Mouse (Mus musculus): ENCODE measurements around the gene Slk. TPM values are rescaled to one million over a fixed set of nuclear protein-coding genes. Genes with fewer than 3 reads are reported as not detected.

Slk gene
- polyA plus RNA-seq, 1 experiment = 34.6 TPM

DNA sequence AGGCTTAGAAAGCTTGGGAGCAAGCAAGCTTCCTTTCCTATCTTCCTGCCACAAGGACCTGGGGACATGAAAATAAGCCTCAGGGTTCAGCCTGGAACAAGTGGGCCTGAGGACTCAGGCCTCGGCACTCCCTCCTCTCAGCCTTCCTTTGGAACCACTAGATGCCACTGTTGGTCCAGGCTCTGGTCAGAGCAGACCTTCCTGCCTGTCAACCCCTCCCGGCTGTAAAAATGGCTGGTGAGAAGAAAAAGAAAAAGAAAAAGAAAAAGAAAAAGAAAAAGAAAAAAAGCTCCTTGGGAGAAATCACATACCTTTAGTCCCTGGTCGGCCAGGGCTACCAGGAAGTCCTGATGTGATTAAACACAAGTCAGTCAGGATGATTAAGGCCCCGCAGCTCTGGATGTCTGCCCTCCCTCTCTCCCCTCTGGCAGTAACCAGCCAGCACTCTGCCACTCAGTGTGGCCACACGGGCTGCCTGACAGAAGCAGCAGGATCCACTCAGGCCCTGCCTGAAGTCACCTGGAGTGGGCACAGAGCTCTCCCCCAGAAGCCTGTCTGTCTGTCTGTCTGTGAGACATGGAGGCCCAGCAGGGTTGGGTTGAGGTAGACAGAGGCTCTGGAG, 79.5 kb downstream of the Slk start:
- no peak overlapping the region for H3K4me3 ChIP-seq (ENCODE audit: insufficient read depth, low read length)
- no peak overlapping the region for H3K27ac ChIP-seq (ENCODE audit: insufficient read depth, low read length)
- TF ChIP-seq CTCF (IDR thresholded peaks at IDR 0.05; ENCODE audit: extremely low read depth, insufficient read depth, low read length) (peak; percentile 85), POLR2A (IDR thresholded peaks at IDR 0.05; ENCODE audit: extremely low read depth, insufficient read depth, low read length) (no peak)
- no peaks in the 10 kb centered on the region for H3K4me1 ChIP-seq (ENCODE audit: control insufficient read depth, insufficient read depth, low read length)

DNA sequence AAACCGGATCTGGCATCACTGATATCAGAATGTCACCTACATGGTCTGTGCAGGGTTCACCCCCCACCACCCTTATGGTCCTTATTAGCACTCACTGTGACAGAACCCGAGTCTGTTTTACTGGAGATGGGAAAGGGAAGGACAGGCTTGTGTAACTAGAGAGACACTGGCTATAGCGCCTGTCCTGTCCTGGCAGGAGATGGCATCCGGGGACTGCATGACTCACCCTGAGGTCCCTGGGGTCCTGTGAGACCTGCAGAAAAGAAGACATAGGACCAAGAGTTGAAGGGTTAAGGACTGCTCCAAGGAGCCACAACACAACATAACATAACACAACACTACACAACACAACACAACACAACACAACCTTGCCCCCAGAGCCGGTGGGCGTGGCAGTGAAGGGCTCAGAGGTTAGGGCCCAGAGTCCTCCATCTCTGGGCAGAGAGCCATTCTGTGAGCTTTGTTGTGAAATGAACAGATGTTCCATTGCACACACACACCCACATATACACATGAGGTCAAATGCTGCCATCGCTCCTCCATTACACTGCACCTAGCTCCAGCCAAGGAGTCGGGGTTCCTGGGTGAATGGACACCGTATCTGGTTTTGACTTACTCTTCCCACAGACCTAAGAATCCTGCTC, 80.4 kb downstream of the Slk start:
- TF ChIP-seq CTCF (IDR thresholded peaks at IDR 0.05; ENCODE audit: extremely low read depth, insufficient read depth, low read length) = no peak
- no peak for TF ChIP-seq POLR2A (IDR thresholded peaks at IDR 0.05; ENCODE audit: extremely low read depth, insufficient read depth, low read length)
- H3K4me3 ChIP-seq (ENCODE audit: insufficient read depth, low read length) = no peak overlapping the region
- H3K27ac ChIP-seq (ENCODE audit: insufficient read depth, low read length) = no peak overlapping the region
- no peaks in the 10 kb centered on the region for H3K4me1 ChIP-seq (ENCODE audit: control insufficient read depth, insufficient read depth, low read length)

DNA sequence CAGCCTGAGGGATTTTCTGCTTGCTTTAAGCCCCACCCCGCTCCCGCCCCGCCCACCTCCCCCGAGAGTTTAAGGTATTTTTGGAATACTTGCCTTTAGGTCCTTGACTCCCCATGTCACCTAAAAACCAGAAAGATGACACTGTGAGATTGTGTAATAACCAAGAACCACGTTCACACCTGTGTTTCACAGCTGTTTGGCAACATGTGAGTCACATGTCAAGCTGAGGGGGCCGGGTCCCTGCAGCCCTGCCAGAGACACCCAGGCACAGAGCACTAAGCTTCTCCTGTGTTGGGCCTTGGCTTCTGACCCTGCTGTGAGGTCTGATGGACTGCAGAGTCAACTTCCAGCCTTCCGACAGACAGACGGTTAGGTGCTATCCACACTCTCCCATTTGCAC, 88.1 kb downstream of the Slk start:
- H3K4me1 ChIP-seq (ENCODE audit: control insufficient read depth, insufficient read depth, low read length) = no peaks in the 10 kb centered on the region
- H3K4me3 ChIP-seq (ENCODE audit: insufficient read depth, low read length) = no peak overlapping the region
- H3K27ac ChIP-seq (ENCODE audit: insufficient read depth, low read length) = no peak overlapping the region
- no peak for TF ChIP-seq CTCF (IDR thresholded peaks at IDR 0.05; ENCODE audit: extremely low read depth, insufficient read depth, low read length)
- no peak for TF ChIP-seq POLR2A (IDR thresholded peaks at IDR 0.05; ENCODE audit: extremely low read depth, insufficient read depth, low read length)

DNA sequence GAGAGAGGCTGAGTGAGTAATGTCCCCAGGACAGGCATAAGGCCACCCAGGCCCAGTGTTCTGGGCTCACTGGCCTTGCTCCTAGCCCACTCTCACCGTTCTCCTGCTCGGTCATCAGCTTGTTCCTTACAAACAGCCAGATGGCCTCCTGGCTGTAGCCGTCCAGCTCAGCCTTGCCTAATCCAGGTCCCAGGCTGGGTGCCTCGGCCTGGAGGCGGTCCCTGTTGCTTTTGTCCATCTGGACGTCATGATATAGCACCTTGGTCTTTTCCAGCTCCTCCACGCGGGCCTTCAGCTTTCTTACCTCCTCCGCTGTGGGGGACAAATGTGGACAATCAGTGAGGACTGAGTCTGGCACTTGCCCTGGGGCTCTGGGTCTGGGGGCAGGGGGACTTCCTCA, 88.9 kb downstream of the Slk start:
- no peak overlapping the region for H3K4me3 ChIP-seq (ENCODE audit: insufficient read depth, low read length)
- H3K4me1 ChIP-seq (ENCODE audit: control insufficient read depth, insufficient read depth, low read length) = no peaks in the 10 kb centered on the region
- TF ChIP-seq CTCF (IDR thresholded peaks at IDR 0.05; ENCODE audit: extremely low read depth, insufficient read depth, low read length) = no peak
- no peak for TF ChIP-seq POLR2A (IDR thresholded peaks at IDR 0.05; ENCODE audit: extremely low read depth, insufficient read depth, low read length)
- no peak overlapping the region for H3K27ac ChIP-seq (ENCODE audit: insufficient read depth, low read length)

DNA sequence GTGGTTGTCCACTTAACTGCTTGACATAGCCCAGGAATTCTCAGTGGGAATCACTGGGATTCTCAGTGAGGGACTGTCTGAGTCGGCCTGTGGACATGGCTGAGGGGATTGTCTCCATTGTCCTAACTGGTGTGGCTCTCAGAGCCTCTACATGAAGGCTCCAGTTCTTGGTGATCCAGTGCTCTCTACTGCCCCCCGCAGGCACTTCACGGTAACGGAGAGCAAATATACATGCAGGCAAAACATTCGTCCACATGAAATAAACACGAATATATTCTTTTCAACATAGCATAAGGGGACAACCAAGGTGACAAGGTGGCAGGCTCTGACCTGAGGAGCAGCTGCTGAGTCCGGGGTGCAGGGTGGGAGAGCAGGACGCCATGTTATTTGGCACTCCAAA, 94.9 kb downstream of the Slk start:
- TF ChIP-seq CTCF (IDR thresholded peaks at IDR 0.05; ENCODE audit: extremely low read depth, insufficient read depth, low read length) (peak; percentile 34; the same call in 1 of the 2 replicates), POLR2A (IDR thresholded peaks at IDR 0.05; ENCODE audit: extremely low read depth, insufficient read depth, low read length) (no peak)
- Histone ChIP-seq H3K27ac (ENCODE audit: insufficient read depth, low read length) (no peak overlapping the region), H3K4me3 (ENCODE audit: insufficient read depth, low read length) (no peak overlapping the region), H3K4me1 (ENCODE audit: control insufficient read depth, insufficient read depth, low read length) (peaks cover 3% of the 10 kb centered on the region; the same call in 1 of the 2 replicates)

DNA sequence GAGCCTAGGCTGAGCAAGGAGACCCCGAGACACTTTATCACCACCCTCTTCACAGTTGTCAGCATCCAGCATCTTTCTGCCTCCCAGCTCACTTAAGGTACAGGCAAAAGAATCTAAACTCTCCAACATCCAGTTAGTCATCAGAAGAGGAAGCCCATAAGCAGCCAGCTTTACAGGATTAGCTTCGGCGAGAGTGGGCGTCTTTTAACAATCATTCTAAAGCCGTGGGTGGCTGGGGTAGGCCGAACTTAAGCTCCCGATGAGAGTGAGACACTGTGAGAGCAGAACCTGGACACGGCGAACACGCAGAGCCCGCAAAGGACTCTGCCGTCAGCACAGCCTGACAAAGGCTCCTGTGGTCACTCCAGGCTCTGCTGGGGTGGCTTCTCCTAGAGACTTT, 99.2 kb downstream of the Slk start:
- TF ChIP-seq POLR2A (IDR thresholded peaks at IDR 0.05; ENCODE audit: extremely low read depth, insufficient read depth, low read length) = no peak
- no peak for TF ChIP-seq CTCF (IDR thresholded peaks at IDR 0.05; ENCODE audit: extremely low read depth, insufficient read depth, low read length)
- no peak overlapping the region for H3K27ac ChIP-seq (ENCODE audit: insufficient read depth, low read length)
- H3K4me1 ChIP-seq (ENCODE audit: control insufficient read depth, insufficient read depth, low read length) = peaks cover 3% of the 10 kb centered on the region; the same call in 1 of the 2 replicates
- H3K4me3 ChIP-seq (ENCODE audit: insufficient read depth, low read length) = no peak overlapping the region

DNA sequence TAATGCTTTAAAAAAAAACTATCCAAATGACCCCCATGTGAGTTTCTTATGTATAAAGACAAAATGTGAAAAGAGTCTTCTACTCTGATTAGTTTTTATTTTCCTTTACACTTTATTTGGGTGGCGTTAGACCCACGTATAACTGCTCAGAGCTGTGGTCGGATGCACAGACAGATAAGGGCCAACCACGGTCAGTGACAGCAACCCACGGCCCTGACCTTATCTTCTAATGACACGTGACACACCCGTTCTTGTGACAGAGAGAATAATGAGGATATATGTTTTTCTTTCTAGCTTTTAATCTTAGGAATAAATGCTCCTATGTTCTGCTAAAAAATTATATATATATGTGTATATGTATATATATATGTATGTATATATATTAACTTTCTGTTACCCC, 110.1 kb downstream of the Slk start:
- TF ChIP-seq CTCF (IDR thresholded peaks at IDR 0.05; ENCODE audit: extremely low read depth, insufficient read depth, low read length) = no peak
- TF ChIP-seq POLR2A (IDR thresholded peaks at IDR 0.05; ENCODE audit: extremely low read depth, insufficient read depth, low read length) = no peak
- Histone ChIP-seq H3K27ac (ENCODE audit: insufficient read depth, low read length) (no peak overlapping the region), H3K4me3 (ENCODE audit: insufficient read depth, low read length) (no peak overlapping the region), H3K4me1 (ENCODE audit: control insufficient read depth, insufficient read depth, low read length) (no peaks in the 10 kb centered on the region)

DNA sequence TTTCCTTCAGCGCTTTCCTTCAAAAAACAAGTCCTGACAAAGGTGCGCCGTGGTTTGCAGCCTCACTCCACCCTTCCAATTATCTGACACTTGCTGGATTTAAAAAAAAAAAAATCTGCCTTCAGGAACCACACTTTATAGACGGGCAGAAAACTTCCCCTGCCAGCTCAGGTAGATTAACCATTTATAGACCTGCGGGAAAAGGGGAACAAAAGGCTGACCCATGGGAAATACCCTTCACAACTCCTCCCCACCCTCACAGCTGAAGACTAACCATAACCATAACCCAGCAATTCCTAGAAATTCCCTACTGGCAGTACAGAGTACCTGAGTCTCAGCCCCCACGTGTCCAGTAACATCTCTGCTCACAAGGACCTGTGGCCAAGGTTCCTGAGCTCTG, 112.5 kb downstream of the Slk start, which contains the start of gene Col17a1:
Col17a1 (minus strand) TSS at position 101 of the 400 bp plus-strand sequence.
- TF ChIP-seq CTCF (IDR thresholded peaks at IDR 0.05; ENCODE audit: extremely low read depth, insufficient read depth, low read length) (no peak), POLR2A (IDR thresholded peaks at IDR 0.05; ENCODE audit: extremely low read depth, insufficient read depth, low read length) (no peak)
- no peak within 1 kb of the TSS for H3K4me3 ChIP-seq (ENCODE audit: insufficient read depth, low read length)
- no peak within 1 kb of the TSS for H3K27ac ChIP-seq (ENCODE audit: insufficient read depth, low read length)
- no peaks in the 10 kb centered on the region for H3K4me1 ChIP-seq (ENCODE audit: control insufficient read depth, insufficient read depth, low read length)

Other genes with a start within 250 kb of the Slk start
- gene Sh3pxd2a, start 115.3 kb upstream of the Slk start, polyA plus RNA-seq (2012; rRNA removed) = 12.2 and 13.4 TPM in 2 replicates
- gene Stn1, start 42.2 kb upstream of the Slk start, polyA plus RNA-seq (2012; rRNA removed) = 17.7 and 19.5 TPM in 2 replicates
- gene Col17a1, start 112.4 kb downstream of the Slk start, polyA plus RNA-seq (2012; rRNA removed) = 0.38 and 0.90 TPM in 2 replicates
- gene Sfr1, start 152.0 kb downstream of the Slk start, polyA plus RNA-seq (2012; rRNA removed) = 64.9 and 69.6 TPM in 2 replicates